Mouse (Mus musculus): ENCODE results near the gene Cnst. TPM values are rescaled to one million over a fixed set of nuclear protein-coding genes. Genes with fewer than 3 reads are reported as not detected.
"Not testable (repeated sequence)": the region's sequence is repeated elsewhere in the genome, so short reads cannot be mapped to it uniquely, and the experiment has no call there.

Gene Cnst
- polyA plus RNA-seq (2015; fragmentation: Nextera tagmentation; extraction: Ambion mirVana): 16.6 and 18.8 TPM in 2 replicates

- H3K9me3 ChIP-seq (replicated peaks; ENCODE audit: control insufficient read depth, low read length); H3K36me3 ChIP-seq (ENCODE audit: control insufficient read depth, insufficient read depth, low read length); H3K27me3 ChIP-seq (ENCODE audit: control insufficient read depth, insufficient read depth, low read length): not testable (repeated sequence)
- Histone ChIP-seq H3K4me2 (ENCODE audit: low read depth, low read length) (peak within 1 kb of the TSS; percentile 71), H3K4me1 (ENCODE audit: control insufficient read depth, insufficient read depth, low read length) (peaks cover 23% of the 10 kb centered on the region), H3K4me3 (replicated peaks; ENCODE audit: low read length) (peak within 1 kb of the TSS; percentile 84), H3K9ac (ENCODE audit: low read length) (peak within 1 kb of the TSS; percentile 87), H3K27ac (ENCODE audit: low read length) (peak within 1 kb of the TSS; percentile 96)
- WGBS: under 1% methylated on average over 69 of the region's 69 CpGs
- ATAC-seq (ENCODE audit: insufficient read depth, low FRiP score): peak; percentile 99
Measured at GRCm38 (mm10) chr1:179545768-179546550, at the start of gene Cnst, which contains the start of gene Tfb2m. Gene Cnst, plus strand, starts transcription at chr1:179546370. Gene Tfb2m, minus strand, starts transcription at chr1:179546267.

GRCm38 (mm10) chr1:179499257-179499656 lies 46.9 kb upstream of the Cnst start:
- H3K36me3 ChIP-seq (ENCODE audit: control insufficient read depth, insufficient read depth, low read length): no peaks in the 10 kb centered on the region
- ATAC-seq (ENCODE audit: insufficient read depth, low FRiP score): peak; percentile 82
- WGBS: 57% methylated on average over 3 of the region's 3 CpGs
- H3K27me3 ChIP-seq (ENCODE audit: control insufficient read depth, insufficient read depth, low read length): no peaks in the 10 kb centered on the region
- no peak overlapping the region for H3K4me2 ChIP-seq (ENCODE audit: low read depth, low read length)
- no peaks in the 10 kb centered on the region for H3K9me3 ChIP-seq (replicated peaks; ENCODE audit: control insufficient read depth, low read length)
- no peak overlapping the region for H3K9ac ChIP-seq (ENCODE audit: low read length)
- no peak overlapping the region for H3K4me3 ChIP-seq (replicated peaks; ENCODE audit: low read length)
- peaks cover 4% of the 10 kb centered on the region; the same call in 1 of the 2 replicates for H3K4me1 ChIP-seq (ENCODE audit: control insufficient read depth, insufficient read depth, low read length)
- peak overlapping the region; percentile 62 for H3K27ac ChIP-seq (ENCODE audit: low read length)

- H3K4me1 ChIP-seq (ENCODE audit: control insufficient read depth, insufficient read depth, low read length): peaks cover 4% of the 10 kb centered on the region; the same call in 1 of the 2 replicates
- H3K9me3 ChIP-seq (replicated peaks; ENCODE audit: control insufficient read depth, low read length): no peaks in the 10 kb centered on the region
- 15% methylated on average over 3 of the region's 3 CpGs for WGBS
- no peaks in the 10 kb centered on the region for H3K27me3 ChIP-seq (ENCODE audit: control insufficient read depth, insufficient read depth, low read length)
- H3K4me3 ChIP-seq (replicated peaks; ENCODE audit: low read length): no peak overlapping the region
- no peak overlapping the region for H3K9ac ChIP-seq (ENCODE audit: low read length)
- no peak overlapping the region for H3K4me2 ChIP-seq (ENCODE audit: low read depth, low read length)
- no peaks in the 10 kb centered on the region for H3K36me3 ChIP-seq (ENCODE audit: control insufficient read depth, insufficient read depth, low read length)
- no peak for ATAC-seq (ENCODE audit: insufficient read depth, low FRiP score)
- H3K27ac ChIP-seq (ENCODE audit: low read length): no peak overlapping the region
Measured at GRCm38 (mm10) chr1:179502565-179502964, 43.6 kb upstream of the Cnst start.

GRCm38 (mm10) chr1:179506530-179507315 lies 39.4 kb upstream of the Cnst start:
- H3K27ac ChIP-seq (ENCODE audit: low read length): peak overlapping the region; percentile 33
- no peak for ATAC-seq (ENCODE audit: insufficient read depth, low FRiP score)
- WGBS: 45% methylated on average over 9 of the region's 9 CpGs

GRCm38 (mm10) chr1:179510546-179511340 lies 35.4 kb upstream of the Cnst start:
- H3K27ac ChIP-seq (ENCODE audit: low read length): no peak overlapping the region
- H3K4me3 ChIP-seq (replicated peaks; ENCODE audit: low read length): no peak overlapping the region
- no peaks in the 10 kb centered on the region; the same call in 1 of the 2 replicates for H3K9me3 ChIP-seq (replicated peaks; ENCODE audit: control insufficient read depth, low read length)
- H3K36me3 ChIP-seq (ENCODE audit: control insufficient read depth, insufficient read depth, low read length): no peaks in the 10 kb centered on the region
- no peak overlapping the region for H3K4me2 ChIP-seq (ENCODE audit: low read depth, low read length)
- ATAC-seq (ENCODE audit: insufficient read depth, low FRiP score): no peak
- no peak overlapping the region for H3K9ac ChIP-seq (ENCODE audit: low read length)
- H3K4me1 ChIP-seq (ENCODE audit: control insufficient read depth, insufficient read depth, low read length): no peaks in the 10 kb centered on the region
- no peaks in the 10 kb centered on the region for H3K27me3 ChIP-seq (ENCODE audit: control insufficient read depth, insufficient read depth, low read length)
- 87% methylated on average over 13 of the region's 13 CpGs for WGBS

More at GRCm38 (mm10) chr1:179506530-179507315, 39.4 kb upstream of the Cnst start:
- H3K9ac ChIP-seq (ENCODE audit: low read length): no peak overlapping the region
- no peak overlapping the region for H3K4me2 ChIP-seq (ENCODE audit: low read depth, low read length)
- H3K36me3 ChIP-seq (ENCODE audit: control insufficient read depth, insufficient read depth, low read length): no peaks in the 10 kb centered on the region
- H3K27me3 ChIP-seq (ENCODE audit: control insufficient read depth, insufficient read depth, low read length): no peaks in the 10 kb centered on the region
- H3K9me3 ChIP-seq (replicated peaks; ENCODE audit: control insufficient read depth, low read length): no peaks in the 10 kb centered on the region; the same call in 1 of the 2 replicates
- no peaks in the 10 kb centered on the region for H3K4me1 ChIP-seq (ENCODE audit: control insufficient read depth, insufficient read depth, low read length)
- no peak overlapping the region for H3K4me3 ChIP-seq (replicated peaks; ENCODE audit: low read length)

- H3K4me3 ChIP-seq (replicated peaks; ENCODE audit: low read length): no peak overlapping the region
- no peak for ATAC-seq (ENCODE audit: insufficient read depth, low FRiP score)
- H3K4me2 ChIP-seq (ENCODE audit: low read depth, low read length): no peak overlapping the region
- H3K27me3 ChIP-seq (ENCODE audit: control insufficient read depth, insufficient read depth, low read length): no peaks in the 10 kb centered on the region
- H3K9ac ChIP-seq (ENCODE audit: low read length): no peak overlapping the region
- H3K27ac ChIP-seq (ENCODE audit: low read length): no peak overlapping the region
- peaks cover 4% of the 10 kb centered on the region; the same call in 1 of the 2 replicates for H3K4me1 ChIP-seq (ENCODE audit: control insufficient read depth, insufficient read depth, low read length)
- H3K9me3 ChIP-seq (replicated peaks; ENCODE audit: control insufficient read depth, low read length): no peaks in the 10 kb centered on the region; the same call in 1 of the 2 replicates
- 66% methylated on average over 7 of the region's 7 CpGs for WGBS
- H3K36me3 ChIP-seq (ENCODE audit: control insufficient read depth, insufficient read depth, low read length): no peaks in the 10 kb centered on the region
Measured at GRCm38 (mm10) chr1:179511895-179512294, 34.3 kb upstream of the Cnst start.

- under 1% methylated on average over 21 of the region's 21 CpGs for WGBS
- Histone ChIP-seq H3K4me2 (ENCODE audit: low read depth, low read length) (peak overlapping the region; percentile 95), H3K4me3 (replicated peaks; ENCODE audit: low read length) (peak overlapping the region; percentile 72), H3K27ac (ENCODE audit: low read length) (peak overlapping the region; percentile 53; the same call in 1 of the 2 replicates), H3K9me3 (replicated peaks; ENCODE audit: control insufficient read depth, low read length) (no peaks in the 10 kb centered on the region), H3K9ac (ENCODE audit: low read length) (peak overlapping the region; percentile 76), H3K4me1 (ENCODE audit: control insufficient read depth, insufficient read depth, low read length) (peaks cover 4% of the 10 kb centered on the region; the same call in 1 of the 2 replicates), H3K27me3 (ENCODE audit: control insufficient read depth, insufficient read depth, low read length) (no peaks in the 10 kb centered on the region), H3K36me3 (ENCODE audit: control insufficient read depth, insufficient read depth, low read length) (no peaks in the 10 kb centered on the region)
- ATAC-seq (ENCODE audit: insufficient read depth, low FRiP score): peak; percentile 67
Measured at GRCm38 (mm10) chr1:179516941-179517712, 29.0 kb upstream of the Cnst start.
